Mouse (Mus musculus) cerebellum, postnatal 14 days (tissue): ENCODE measurements around the gene Rev1.

Source experiments
- DNase-seq, 2 experiments: peaks; one replicate each; pipeline ENCODE4 v3.0.0; 2021; ENCODE audit warnings: mixed read lengths in 2 of 2

Gene Rev1

DNA sequence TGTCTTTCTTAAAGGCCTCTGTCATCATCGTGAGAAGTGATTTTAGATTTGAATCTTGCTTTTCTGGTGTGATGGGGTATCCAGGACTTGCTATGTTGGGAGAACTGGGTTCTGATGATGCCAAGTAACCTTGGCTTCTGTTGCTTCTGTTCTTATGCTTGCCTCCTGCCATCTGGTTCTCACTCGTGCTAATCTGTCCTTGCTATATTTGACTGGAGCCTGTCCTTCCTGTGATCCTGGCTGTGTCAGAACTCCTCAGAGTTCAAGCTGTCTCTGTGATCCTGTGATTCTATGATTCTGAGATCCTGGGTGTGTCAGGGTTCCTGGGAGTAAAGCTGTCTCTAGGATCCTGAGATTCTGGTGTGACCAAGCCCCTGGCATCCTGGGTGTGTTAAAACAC lies 67.4 kb downstream of the Rev1 start:
- DNase-seq = peak in 1 of 2 experiments; percentile 26

DNA sequence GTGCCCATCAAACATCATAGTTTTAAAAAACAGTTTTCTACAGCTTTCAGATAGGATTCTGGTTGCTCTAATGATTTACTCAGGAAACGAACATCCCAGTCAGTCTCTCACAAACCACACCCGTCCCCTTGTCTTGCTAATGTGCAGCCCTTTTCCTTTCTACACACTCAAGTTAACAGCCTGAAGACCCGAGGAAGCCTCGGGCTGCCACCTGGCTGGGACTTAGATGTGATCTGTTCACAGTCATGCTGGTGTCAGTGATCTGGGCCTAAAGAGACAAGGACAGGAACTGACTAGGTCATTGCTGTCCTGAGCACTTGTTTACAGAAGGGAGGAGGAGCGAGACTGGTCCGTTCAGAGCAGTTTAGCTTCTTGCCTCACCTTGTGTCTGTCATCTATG lies 71.2 kb downstream of the Rev1 start:
- no peak for DNase-seq

DNA sequence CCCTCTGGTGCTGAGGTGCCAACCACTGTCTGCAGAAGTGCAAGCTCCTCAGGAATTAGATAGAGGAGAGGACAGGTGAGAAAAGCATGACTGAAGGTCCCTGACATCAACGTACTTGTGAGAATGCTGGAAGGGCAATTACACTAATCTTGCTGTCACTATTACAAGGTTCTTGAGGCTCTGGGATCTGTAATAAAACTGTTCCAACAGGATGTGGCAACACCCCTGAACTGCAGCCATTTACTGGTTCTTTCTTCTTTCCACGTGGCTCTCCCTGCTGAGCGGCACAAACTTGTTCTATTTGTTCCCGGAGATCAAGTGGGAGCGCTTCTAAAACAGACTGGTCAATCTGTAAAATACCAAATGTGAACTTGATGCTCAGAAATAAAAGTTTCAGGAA lies 74.4 kb downstream of the Rev1 start:
- DNase-seq = no peak

DNA sequence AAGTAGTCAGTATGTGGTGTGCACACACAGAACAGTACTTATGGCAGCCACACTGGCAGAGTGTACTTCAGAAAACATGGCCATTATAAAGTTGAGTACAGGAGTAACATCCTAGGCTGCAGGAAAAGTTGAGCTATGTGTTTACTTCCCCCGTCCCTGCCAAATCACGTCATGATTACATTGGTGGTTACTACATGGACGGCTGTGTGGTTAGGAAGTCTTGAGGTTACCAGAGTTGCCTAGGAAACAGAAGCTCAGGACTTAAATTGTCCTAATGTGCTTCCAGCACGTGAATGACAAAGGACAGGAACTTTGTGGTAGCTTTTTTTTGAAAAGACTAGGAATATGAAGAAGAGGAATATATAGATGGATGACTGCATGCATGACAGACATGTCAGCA lies 80.0 kb downstream of the Rev1 start:
- DNase-seq = no peak

DNA sequence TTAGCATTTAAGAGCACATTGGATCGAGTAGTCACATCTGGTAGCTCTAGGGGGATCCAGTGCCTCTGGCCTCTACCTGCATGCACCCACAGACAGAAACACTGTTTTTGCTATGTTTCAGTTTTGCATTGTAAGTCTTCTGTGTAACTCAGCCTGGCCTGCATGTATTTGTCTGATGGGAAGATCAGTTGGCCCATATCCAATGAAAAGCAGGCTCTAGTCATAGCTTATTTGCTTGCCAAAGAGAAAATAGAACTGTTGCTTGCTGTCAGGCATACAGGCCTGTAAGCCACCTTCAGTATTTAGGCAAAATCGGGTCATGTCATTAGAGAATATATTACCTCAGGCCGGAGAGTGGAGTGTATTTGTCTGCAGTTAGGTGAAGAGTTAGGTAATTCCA lies 81.5 kb downstream of the Rev1 start:
- no peak for DNase-seq

DNA sequence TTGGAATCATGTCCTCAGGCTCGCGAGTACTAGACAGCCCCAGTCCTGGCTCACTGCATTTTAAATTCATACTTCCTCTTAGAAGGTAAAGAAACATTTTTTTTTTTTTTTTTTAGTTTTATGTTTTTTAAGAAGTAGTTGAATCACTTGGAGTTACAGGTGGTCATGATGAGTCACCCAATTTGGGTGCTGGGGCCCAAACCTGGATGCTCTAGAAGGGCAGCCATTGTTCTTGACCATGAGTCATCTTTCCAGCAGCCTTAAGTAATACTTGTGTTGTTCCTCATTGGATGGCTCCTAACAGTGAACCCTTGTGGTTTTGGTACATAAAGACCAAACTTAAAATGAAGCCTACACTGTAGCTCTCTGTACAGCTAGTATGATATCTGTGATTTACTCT lies 90.7 kb downstream of the Rev1 start:
- no peak for DNase-seq

DNA sequence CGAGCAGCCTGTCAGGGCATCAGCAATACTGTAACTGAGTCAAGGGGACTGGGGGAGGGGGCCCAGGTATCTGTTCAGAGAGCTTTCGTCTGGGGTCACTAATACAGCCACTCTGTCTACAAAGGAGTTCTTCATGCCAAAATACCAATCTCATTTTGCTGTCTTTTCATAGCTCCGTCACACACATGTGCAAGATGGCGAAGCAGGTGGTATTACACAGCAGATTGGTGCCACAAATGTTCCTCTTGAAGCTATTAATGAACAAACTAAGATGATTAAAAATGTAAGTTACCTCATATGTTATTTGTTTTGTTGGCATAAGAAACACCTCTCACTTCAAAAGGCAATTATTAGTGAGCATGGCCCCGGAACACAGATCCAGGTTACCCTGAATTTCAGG lies 92.2 kb downstream of the Rev1 start:
- no peak for DNase-seq

DNA sequence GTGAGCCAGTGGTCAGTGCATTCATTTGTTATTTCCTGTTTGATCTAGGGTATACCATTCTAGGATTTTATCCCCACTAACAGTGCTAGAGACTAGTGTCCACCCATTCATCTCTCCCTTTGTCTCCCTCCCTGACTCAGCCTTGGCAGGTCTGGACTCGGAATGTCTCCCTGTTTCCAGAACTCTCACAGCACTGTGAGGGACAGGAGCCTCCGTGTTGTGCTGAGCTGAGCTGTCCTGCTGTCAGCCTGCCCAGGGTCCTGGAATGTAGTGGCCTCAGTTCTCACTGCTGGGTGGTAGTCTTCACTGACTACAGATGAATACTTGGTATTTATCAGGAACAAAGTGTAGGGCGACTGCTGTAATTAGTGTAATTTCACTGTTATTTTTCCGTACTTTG lies 94.1 kb downstream of the Rev1 start:
- DNase-seq = no peak

DNA sequence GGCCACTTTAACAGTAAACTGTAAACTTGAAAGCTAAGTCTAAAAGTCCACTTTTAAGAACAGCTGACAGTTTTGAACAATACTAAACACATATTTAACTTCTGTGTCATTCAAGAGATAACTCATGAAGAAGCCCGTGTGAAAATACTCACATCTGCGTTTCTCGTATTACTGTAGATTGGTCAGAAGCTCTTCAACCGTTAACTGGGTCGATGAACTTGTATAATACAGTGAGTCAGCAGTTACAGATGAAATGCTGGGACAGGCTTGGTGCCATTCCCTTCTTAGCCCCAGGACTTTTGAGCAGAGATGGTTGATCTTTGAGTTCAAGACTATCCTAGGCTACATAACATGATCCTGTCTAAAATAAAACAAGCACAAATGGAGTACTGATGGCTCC lies 98.2 kb downstream of the Rev1 start:
- DNase-seq = no peak

DNA sequence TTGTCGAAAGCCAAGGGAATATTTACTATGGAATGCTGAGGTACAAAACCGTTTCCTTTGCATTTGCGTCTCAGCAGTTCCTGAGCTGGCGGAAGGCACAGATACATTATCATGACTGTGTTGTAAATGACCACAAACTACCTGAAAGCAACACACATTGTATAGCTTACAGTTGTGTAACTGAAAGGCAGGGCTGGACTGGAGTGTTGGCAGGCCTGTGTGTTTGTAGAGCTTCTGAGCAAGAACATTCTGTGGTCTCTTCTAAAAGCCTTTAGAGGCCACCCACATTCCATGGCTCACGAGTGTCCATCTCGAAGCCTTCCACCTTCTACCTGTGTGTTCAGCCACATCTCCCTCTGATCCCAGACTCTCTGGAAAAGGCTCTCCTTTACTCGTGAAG lies 102.3 kb downstream of the Rev1 start:
- no peak for DNase-seq

DNA sequence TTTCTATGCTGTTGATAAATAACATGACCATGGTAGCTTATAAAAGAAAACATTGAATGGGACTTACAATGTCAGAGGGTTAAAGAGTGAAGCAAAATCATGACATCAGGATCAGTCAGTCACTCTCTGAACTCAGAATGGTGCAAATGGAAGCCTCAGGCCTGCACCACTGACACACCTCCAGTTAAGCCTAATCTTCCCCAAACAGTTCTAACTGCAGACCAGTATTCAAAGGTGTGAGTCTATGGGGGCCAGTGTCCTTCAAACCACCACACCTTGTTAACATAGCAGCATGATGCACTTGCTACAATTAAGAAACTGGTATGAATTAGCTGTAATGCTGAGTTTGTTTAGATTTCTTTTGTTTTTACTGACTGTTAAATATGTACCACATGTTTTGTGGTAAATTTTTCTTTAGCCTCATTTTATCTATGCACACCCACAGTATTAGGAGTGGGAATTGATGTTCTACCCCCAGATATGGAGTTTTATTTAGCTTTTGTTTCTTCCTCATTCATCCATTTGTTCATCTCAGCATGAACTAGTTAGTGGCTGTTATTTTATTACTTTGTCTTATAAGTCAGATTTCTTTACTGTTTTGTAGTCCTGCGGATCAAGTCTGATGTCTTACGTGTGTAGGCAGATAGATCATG lies 114.9 kb downstream of the Rev1 start:
- no peak for DNase-seq

DNA sequence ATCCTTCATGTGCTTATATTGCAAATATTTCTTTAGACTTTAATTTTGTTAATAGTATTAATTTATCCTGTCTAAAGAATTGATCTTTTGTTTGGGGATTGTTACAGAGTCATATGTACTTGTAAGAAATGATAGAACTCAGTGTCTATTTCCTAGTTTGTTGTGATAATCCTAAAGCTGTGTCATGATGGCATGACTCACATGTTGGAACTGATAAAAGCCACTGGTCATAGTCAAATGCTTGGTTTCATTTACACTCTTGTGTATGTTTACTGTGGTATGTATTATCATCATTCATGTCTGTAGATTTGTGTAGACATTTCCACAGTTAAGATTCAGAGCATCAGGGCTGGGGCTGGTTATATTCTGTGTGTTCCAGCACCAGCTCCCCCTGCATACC lies 117.1 kb downstream of the Rev1 start:
- DNase-seq = no peak

DNA sequence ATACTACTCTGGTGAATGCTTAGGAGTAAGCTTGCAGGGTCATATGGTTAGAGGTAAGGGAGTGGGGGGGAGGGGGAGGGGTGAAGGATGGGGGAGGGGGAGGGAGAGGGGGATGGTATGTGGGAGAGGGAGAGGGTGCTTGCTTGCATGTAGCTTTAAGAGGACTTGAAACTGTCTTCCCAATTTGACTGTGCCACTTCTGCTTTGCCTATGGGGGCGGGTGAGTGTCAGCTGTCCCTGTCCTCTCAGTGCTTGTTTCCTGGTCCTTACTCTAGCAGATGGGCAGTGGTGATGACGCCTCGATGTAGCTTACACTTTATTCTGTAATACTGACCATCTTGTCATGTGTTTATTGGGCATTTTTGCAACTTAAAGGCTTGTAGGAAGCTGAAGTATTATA lies 117.5 kb downstream of the Rev1 start:
- DNase-seq = no peak

DNA sequence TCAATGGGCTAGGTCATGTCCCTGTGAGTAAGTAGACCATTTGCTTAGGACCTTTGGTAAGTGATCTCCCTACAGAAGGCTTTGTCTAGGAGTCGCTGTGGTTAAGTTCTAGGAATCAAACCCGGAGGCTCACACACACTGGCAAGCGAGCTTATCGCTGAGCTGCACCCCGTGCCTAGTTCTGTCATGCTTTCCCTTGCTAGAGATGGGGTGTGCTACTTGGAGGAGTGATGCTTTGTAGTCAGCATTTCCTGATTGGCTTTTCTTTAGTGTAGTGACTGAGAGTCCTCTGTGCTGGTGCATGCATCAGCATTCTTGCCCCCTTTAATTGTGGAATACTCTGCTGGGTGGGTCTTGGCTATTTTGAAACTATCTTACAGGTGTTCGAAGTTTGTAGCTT lies 118.0 kb downstream of the Rev1 start:
- no peak for DNase-seq

DNA sequence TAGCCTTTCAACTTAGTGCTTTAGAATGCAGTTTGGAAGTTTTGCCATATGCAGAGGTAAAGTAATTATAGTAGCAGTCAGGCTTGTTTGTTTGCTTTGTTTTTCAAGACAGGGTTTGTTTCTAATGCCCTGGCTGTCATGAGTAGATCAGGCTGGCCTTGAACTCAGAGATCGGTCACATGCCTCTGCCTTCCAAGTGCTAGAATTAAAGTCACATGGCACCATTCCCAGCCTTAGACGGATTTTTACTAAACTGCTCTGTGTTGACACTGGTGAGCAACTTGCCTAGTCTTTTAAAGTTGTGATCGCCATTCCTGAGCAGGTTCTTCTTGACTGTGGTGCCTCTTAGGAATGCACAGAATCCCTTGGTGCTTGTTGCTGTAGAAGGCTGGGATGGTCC lies 122.9 kb downstream of the Rev1 start:
- DNase-seq = no peak

DNA sequence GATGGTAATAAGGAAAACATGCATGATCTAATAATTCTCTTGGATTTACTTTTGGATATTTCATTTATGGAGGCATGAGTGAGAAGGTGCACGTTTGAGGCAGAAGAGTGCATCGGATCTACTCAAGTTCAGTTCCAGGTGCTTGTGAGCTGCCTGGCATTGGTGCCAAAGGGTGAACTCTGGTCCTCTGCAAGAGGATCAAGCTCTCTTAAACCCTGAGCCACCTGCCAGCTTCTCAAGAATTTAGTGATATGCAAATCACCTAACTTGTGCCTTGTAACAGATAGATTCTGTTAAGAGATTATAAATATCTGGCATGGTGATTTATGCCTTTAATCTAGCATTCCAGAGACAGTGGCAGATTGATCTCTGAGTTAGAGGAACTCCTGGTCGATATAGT lies 126.6 kb downstream of the Rev1 start:
- DNase-seq = no peak
